Mouse (Mus musculus): Measurements from ENCODE around the gene Mypop.

DNA sequence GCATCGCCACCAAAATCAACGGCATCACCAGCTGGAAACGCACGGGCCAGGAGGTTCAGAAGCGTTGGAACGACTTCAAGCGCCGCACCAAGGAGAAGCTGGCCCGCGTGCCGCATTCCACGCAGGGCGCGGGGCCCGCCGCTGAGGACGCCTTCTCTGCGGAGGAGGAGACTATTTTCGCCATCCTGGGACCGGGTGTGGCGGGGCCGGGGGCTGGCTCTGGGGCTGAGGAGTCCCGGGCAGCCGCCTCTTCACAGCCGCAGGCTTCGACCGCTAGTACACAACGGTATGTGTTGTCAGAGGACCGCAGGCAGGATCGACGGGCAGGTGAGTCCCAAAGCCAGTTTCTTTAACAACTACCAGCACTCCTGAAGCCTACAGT, 1.2 kb downstream of the Mypop start:
- TF ChIP-seq CTCF (conservative IDR thresholded peaks at IDR 0.05; ENCODE audit: low read length) (no peak), NANOG (IDR thresholded peaks at IDR 0.05; ENCODE audit: borderline replicate concordance, low read length) (no peak)

All from E14TG2a.4 (cell line).